Mouse (Mus musculus) heart, embryonic 11.5 days (tissue): ENCODE measurements around the gene AC131692.1. TPM values are rescaled to one million over a fixed set of nuclear protein-coding genes. Genes with fewer than 3 reads are reported as not detected.

Source experiments
- ATAC-seq: fragments of 200-750 bp; cut with Nextera tagmentation; replicated peaks from 2 replicates; pipeline ENCODE4 v1.8.0; 2017; ENCODE audit warnings: moderate library complexity; ENCODE audit not compliant: insufficient number of reproducible peaks, low FRiP score, low TSS enrichment
- H3K27ac ChIP-seq: fragments of 300-500 bp; sonication (generic); 2 replicates; pipeline ENCODE4 v1.5.1; 2014; ENCODE audit warnings: mild to moderate bottlenecking, low read depth, low read length
- H3K27me3 ChIP-seq: fragments of 300-500 bp; sonication (generic); 2 replicates; pipeline ENCODE4 v1.6.1; 2014; ENCODE audit warnings: mild to moderate bottlenecking, low read length, mixed read lengths; ENCODE audit not compliant: control insufficient read depth, insufficient read depth
- H3K36me3 ChIP-seq: fragments of 300-500 bp; sonication (generic); 2 replicates; pipeline ENCODE4 v1.6.1; 2014; ENCODE audit warnings: mild to moderate bottlenecking, low read length, moderate library complexity, mixed read lengths; ENCODE audit not compliant: control insufficient read depth, insufficient read depth
- H3K4me1 ChIP-seq: fragments of 300-500 bp; sonication (generic); 2 replicates; pipeline ENCODE4 v1.6.1; 2014; ENCODE audit warnings: low read length; ENCODE audit not compliant: control insufficient read depth, insufficient read depth
- H3K4me2 ChIP-seq: fragments of 300-500 bp; sonication (generic); 2 replicates; pipeline ENCODE4 v1.6.1; 2014; ENCODE audit warnings: mild to moderate bottlenecking, moderate library complexity
- H3K4me3 ChIP-seq: fragments of 300-500 bp; sonication (generic); 2 replicates; pipeline ENCODE4 v1.5.1; 2014; ENCODE audit warnings: low read depth, low read length
- H3K9ac ChIP-seq: fragments of 300-500 bp; sonication (generic); 2 replicates; pipeline ENCODE4 v1.6.1; 2014; ENCODE audit warnings: mild to moderate bottlenecking, low read depth, low read length, moderate library complexity
- H3K9me3 ChIP-seq: fragments of 300-500 bp; sonication (generic); replicated peaks from 2 replicates; pipeline ENCODE4 v1.6.1; 2016; ENCODE audit warnings: low read length; ENCODE audit not compliant: control insufficient read depth
- WGBS: fragments of 180-500 bp; shearing (Covaris S2); extraction: QIAGEN DNeasy Blood & Tissue Kit; methylation state at CpG from one replicate; pipeline ENCODE4 v1.1.7; 2014; ENCODE audit not compliant: insufficient replicate concordance; 5-methylcytosine and 5-hydroxymethylcytosine counted together
- polyA plus RNA-seq: library from polyadenylated mRNA; unstranded; fragments of >200 nt; fragmentation: Nextera tagmentation; extraction: Ambion mirVana; gene quantifications from 2 replicates; pipeline ENCODE4 v1.2.1, GENCODE M21; 2014

The AC131692.1 gene
- polyA plus RNA-seq, 1 experiment from 2014 or later, result 1.0 TPM

GRCm38 (mm10) chr19:6073889-6074288 is 20.3 kb upstream of the AC131692.1 start:
- H3K27ac ChIP-seq, result no peak overlapping the region
- no peak overlapping the region for H3K4me2 ChIP-seq
- ATAC-seq, result no peak
- WGBS, result 92% methylated on average over 5 of the region's 5 CpGs
- no peaks in the 10 kb centered on the region for H3K9me3 ChIP-seq
- peaks cover 14% of the 10 kb centered on the region for H3K36me3 ChIP-seq
- H3K4me1 ChIP-seq, result peaks cover 6% of the 10 kb centered on the region
- H3K4me3 ChIP-seq, result no peak overlapping the region
- H3K9ac ChIP-seq, result no peak overlapping the region
- no peaks in the 10 kb centered on the region for H3K27me3 ChIP-seq

- Histone ChIP-seq H3K4me1 (peaks cover 6% of the 10 kb centered on the region), H3K27ac (peak within 1 kb of the TSS; percentile 67), H3K9me3 (no peaks in the 10 kb centered on the region), H3K27me3 (no peaks in the 10 kb centered on the region), H3K4me2 (peak within 1 kb of the TSS; percentile 96), H3K36me3 (peaks cover 1% of the 10 kb centered on the region), H3K9ac (peak within 1 kb of the TSS; percentile 77), H3K4me3 (peak within 1 kb of the TSS; percentile 64)
- peak; percentile 72 for ATAC-seq
- 2% methylated on average over 33 of the region's 33 CpGs for WGBS
These were observed 17.4 kb upstream of the AC131692.1 start, which contains the start of gene Vps51 for GRCm38 (mm10) chr19:6076564-6077393. TSS of gene Vps51 (minus strand) at chr19:6077231.

GRCm38 (mm10) chr19:6079983-6080480 is 14.2 kb upstream of the AC131692.1 start, which contains the start of gene Tmem262:
TSS of gene Tmem262 (plus strand) at chr19:6080033.
- Histone ChIP-seq H3K27ac (no peak within 1 kb of the TSS), H3K4me3 (no peak within 1 kb of the TSS), H3K9ac (no peak within 1 kb of the TSS), H3K27me3 (no peaks in the 10 kb centered on the region), H3K4me2 (no peak within 1 kb of the TSS), H3K36me3 (peaks cover 8% of the 10 kb centered on the region), H3K4me1 (peaks cover 14% of the 10 kb centered on the region), H3K9me3 (no peaks in the 10 kb centered on the region)
- 86% methylated on average over 12 of the region's 12 CpGs for WGBS
- no peak for ATAC-seq

GRCm38 (mm10) chr19:6082156-6082555 is 12.1 kb upstream of the AC131692.1 start, which contains the start of gene Gm28374:
TSS of gene Gm28374 (minus strand) at chr19:6082256.
- Histone ChIP-seq H3K4me1 (peaks cover 11% of the 10 kb centered on the region), H3K27me3 (no peaks in the 10 kb centered on the region), H3K4me2 (no peak within 1 kb of the TSS), H3K27ac (no peak within 1 kb of the TSS), H3K36me3 (peaks cover 13% of the 10 kb centered on the region), H3K4me3 (no peak within 1 kb of the TSS), H3K9me3 (no peaks in the 10 kb centered on the region), H3K9ac (no peak within 1 kb of the TSS)
- 86% methylated on average over 9 of the region's 9 CpGs for WGBS
- ATAC-seq, result no peak

GRCm38 (mm10) chr19:6084478-6085248 is 9.6 kb upstream of the AC131692.1 start, which contains the start of the genes Zfpl1 and Cdca5:
TSS of gene Zfpl1 (minus strand) at chr19:6084956.
TSS of gene Cdca5 (plus strand) at chr19:6084983.
- H3K9ac ChIP-seq, result peak within 1 kb of the TSS; percentile 78
- peak within 1 kb of the TSS; percentile 92 for H3K4me3 ChIP-seq
- WGBS, result under 1% methylated on average over 58 of the region's 58 CpGs
- peaks cover 18% of the 10 kb centered on the region for H3K36me3 ChIP-seq
- H3K9me3 ChIP-seq, result no peaks in the 10 kb centered on the region
- H3K4me2 ChIP-seq, result peak within 1 kb of the TSS; percentile 94
- peak within 1 kb of the TSS; percentile 64 for H3K27ac ChIP-seq
- no peaks in the 10 kb centered on the region for H3K27me3 ChIP-seq
- peaks cover 11% of the 10 kb centered on the region for H3K4me1 ChIP-seq
- peak; percentile 78 for ATAC-seq

- Histone ChIP-seq H3K9me3 (no peaks in the 10 kb centered on the region), H3K4me2 (peak overlapping the region; percentile 94), H3K9ac (peak overlapping the region; percentile 78), H3K4me3 (peak overlapping the region; percentile 92), H3K4me1 (peaks cover 11% of the 10 kb centered on the region), H3K27ac (peak overlapping the region; percentile 64), H3K36me3 (peaks cover 23% of the 10 kb centered on the region), H3K27me3 (no peaks in the 10 kb centered on the region)
- peak; percentile 69 for ATAC-seq
- whole genome bisulfite sequencing, result under 1% methylated on average over 17 of the region's 17 CpGs
These were observed 8.8 kb upstream of the AC131692.1 start for GRCm38 (mm10) chr19:6085417-6085879.

GRCm38 (mm10) chr19:6088841-6089240 is 5.4 kb upstream of the AC131692.1 start:
- Histone ChIP-seq H3K9ac (no peak overlapping the region), H3K4me2 (no peak overlapping the region), H3K27ac (no peak overlapping the region), H3K36me3 (peaks cover 23% of the 10 kb centered on the region), H3K27me3 (no peaks in the 10 kb centered on the region), H3K9me3 (no peaks in the 10 kb centered on the region), H3K4me1 (peaks cover 7% of the 10 kb centered on the region), H3K4me3 (no peak overlapping the region)
- WGBS, result 94% methylated on average over 13 of the region's 13 CpGs
- ATAC-seq, result no peak

GRCm38 (mm10) chr19:6097847-6098246 is 3.6 kb downstream of the AC131692.1 start:
- no peaks in the 10 kb centered on the region for H3K9me3 ChIP-seq
- no peak overlapping the region for H3K4me3 ChIP-seq
- H3K36me3 ChIP-seq, result peaks cover 5% of the 10 kb centered on the region; the same call in 1 of the 2 replicates
- no peak overlapping the region for H3K27ac ChIP-seq
- H3K9ac ChIP-seq, result no peak overlapping the region
- H3K27me3 ChIP-seq, result no peaks in the 10 kb centered on the region
- ATAC-seq, result no peak
- H3K4me1 ChIP-seq, result no peaks in the 10 kb centered on the region
- H3K4me2 ChIP-seq, result no peak overlapping the region
- WGBS, result 81% methylated on average over 3 of the region's 3 CpGs
